Comparison of ENCODE assay signal across 8 mouse cellular contexts in genomic region chr9:90700236-90701179, GRCm38 (mm10).
DNase-seq lines count a peak whose midpoint lies in the region; ATAC-seq lines count a peak whose summit lies in the region.

No protein-coding gene starts in this region.

- H3K9ac ChIP-seq in forebrain, embryonic 11.5 days (ENCODE audit: low read length) = no peak overlapping the region
- H3K9ac ChIP-seq in midbrain, embryonic 14.5 days (replicated peaks; ENCODE audit: low read length) = no peak overlapping the region

- H3K27ac ChIP-seq in forebrain, embryonic 11.5 days (ENCODE audit: low read depth, low read length) = no peak overlapping the region; the same call in 1 of the 2 replicates
- H3K27ac ChIP-seq in midbrain, embryonic 14.5 days (replicated peaks; ENCODE audit: low read depth, low read length) = no peak overlapping the region

- H3K4me1 ChIP-seq in forebrain, embryonic 11.5 days (replicated peaks; ENCODE audit: control insufficient read depth, insufficient read depth, low read length) = no peaks in the 10 kb centered on the region; the same call in 1 of the 2 replicates
- peaks cover 6% of the 10 kb centered on the region; the same call in 1 of the 2 replicates for H3K4me1 ChIP-seq in midbrain, embryonic 14.5 days (ENCODE audit: control insufficient read depth, insufficient read depth, low read length)

- H3K36me3 ChIP-seq in forebrain, embryonic 11.5 days (ENCODE audit: control insufficient read depth, insufficient read depth, low read length) = no peaks in the 10 kb centered on the region
- H3K36me3 ChIP-seq in midbrain, embryonic 14.5 days (ENCODE audit: control insufficient read depth, insufficient read depth, low read length) = no peaks in the 10 kb centered on the region

- H3K4me3 ChIP-seq in forebrain, embryonic 11.5 days (ENCODE audit: low read depth, low read length) = no peak overlapping the region
- H3K4me3 ChIP-seq in midbrain, embryonic 14.5 days (replicated peaks; ENCODE audit: low read depth, low read length) = no peak overlapping the region

- peak; percentile 11 for DNase-seq in layer of hippocampus, adult 11-12 months (ENCODE audit: low spot score)
- no peak for DNase-seq in layer of hippocampus, postnatal 25 days (ENCODE audit: extremely low spot score in 1 of 2, low spot score in 1 of 2)
- DNase-seq in ZHBTc4 (ENCODE audit: low read depth, low spot score) = peak; percentile 18
- no peak for DNase-seq in forebrain, embryonic 11.5 days (ENCODE audit: low spot score)
- DNase-seq in midbrain, embryonic 14.5 days = peak; percentile 81
- no peak for DNase-seq in thymus, postnatal 4 days
- no peak for DNase-seq in spleen, postnatal 10 days (ENCODE audit: low spot score in 2 of 2)

- H3K27me3 ChIP-seq in forebrain, embryonic 11.5 days (ENCODE audit: control insufficient read depth, insufficient read depth, low read length) = no peaks in the 10 kb centered on the region
- H3K27me3 ChIP-seq in midbrain, embryonic 14.5 days (ENCODE audit: control insufficient read depth, insufficient read depth, low read length) = peaks cover 26% of the 10 kb centered on the region

- peak; percentile 87 for ATAC-seq in forebrain, embryonic 11.5 days (replicated peaks; ENCODE audit: low FRiP score)
- peak; percentile 46 for ATAC-seq in midbrain, embryonic 14.5 days (ENCODE audit: low FRiP score, low TSS enrichment)
- no peak for ATAC-seq in monocyte, adult 5-6 weeks (replicated peaks; ENCODE audit: insufficient number of reproducible peaks, low FRiP score, low TSS enrichment, poor library complexity, severe bottlenecking)

- no peaks in the 10 kb centered on the region for H3K9me3 ChIP-seq in forebrain, embryonic 11.5 days (ENCODE audit: control insufficient read depth, low read length)
- H3K9me3 ChIP-seq in midbrain, embryonic 14.5 days (ENCODE audit: control insufficient read depth, low read length) = no peaks in the 10 kb centered on the region

- H3K4me2 ChIP-seq in forebrain, embryonic 11.5 days (ENCODE audit: low read depth, low read length, severe bottlenecking) = no peak overlapping the region
- no peak overlapping the region for H3K4me2 ChIP-seq in midbrain, embryonic 14.5 days (ENCODE audit: low read length)

- 15% methylated on average over 7 of the region's 7 CpGs for WGBS in forebrain, embryonic 11.5 days
- WGBS in midbrain, embryonic 14.5 days = 6% methylated on average over 7 of the region's 7 CpGs

Comparison
In these comparisons a context has a peak if more than half of its experiments do, and no peak if none do; other contexts are left out.
1. DNase-seq: peak in layer of hippocampus, adult 11-12 months (single experiment), ZHBTc4 (single experiment) and midbrain, embryonic 14.5 days (single experiment); none in layer of hippocampus, postnatal 25 days (0 of 2), forebrain, embryonic 11.5 days (single experiment), thymus, postnatal 4 days (single experiment) and spleen, postnatal 10 days (0 of 2).